Mouse (Mus musculus): ENCODE measurements around the gene Smg5. TPM values are rescaled to one million over a fixed set of nuclear protein-coding genes. Genes with fewer than 3 reads are reported as not detected.
A peak's percentile ranks its signal among the peaks of the same experiment; 100 is the strongest.
"Not testable (repeated sequence)": the region's sequence is repeated elsewhere in the genome, so short reads cannot be mapped to it uniquely, and the experiment has no call there.

The Smg5 gene
- polyA plus RNA-seq, 1 experiment from 2014 or later: 48.6 TPM

DNA sequence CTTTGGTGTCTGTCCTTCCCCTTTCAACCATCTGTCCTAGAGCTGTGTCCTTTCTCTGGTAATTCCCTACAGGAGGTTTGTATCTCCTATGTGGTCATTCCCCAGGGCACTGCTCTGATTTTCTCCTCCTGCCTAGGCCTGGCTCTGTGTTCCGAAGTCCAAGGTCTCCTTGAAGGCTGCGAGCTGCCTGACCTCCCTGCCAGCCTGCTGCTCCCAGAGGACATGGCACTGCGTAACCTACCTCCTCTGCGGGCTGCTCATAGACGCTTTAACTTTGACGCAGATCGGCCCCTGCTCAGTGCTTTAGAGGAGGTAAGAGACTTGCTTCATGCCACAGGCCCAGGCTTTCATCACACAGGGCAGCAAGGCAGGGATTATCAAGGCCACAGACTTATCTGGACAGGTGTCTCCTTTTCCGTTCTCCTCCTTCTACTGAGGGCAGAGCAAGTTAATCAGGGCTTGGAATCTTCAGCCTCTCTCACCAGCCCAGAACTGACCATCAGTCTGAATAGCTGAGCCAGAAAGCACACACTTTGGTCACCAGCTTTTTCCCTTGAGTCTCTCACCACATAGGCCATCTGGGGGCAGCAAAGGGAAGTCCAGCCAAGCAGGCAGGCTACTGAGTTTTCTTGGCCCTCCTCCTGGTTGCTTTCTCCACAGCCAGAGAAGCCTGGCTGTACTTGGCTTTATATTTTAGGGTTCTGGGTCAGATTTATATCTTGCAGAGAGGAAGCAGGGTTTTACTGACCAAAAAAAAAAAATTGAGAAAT, 18.5 kb downstream of the Smg5 start:
- Histone ChIP-seq H3K27me3 (no peaks in the 10 kb centered on the region), H3K9ac (no peak overlapping the region), H3K4me2 (replicated peaks) (no peak overlapping the region), H3K9me3 (replicated peaks) (no peaks in the 10 kb centered on the region), H3K4me1 (no peaks in the 10 kb centered on the region), H3K36me3 (peaks cover 98% of the 10 kb centered on the region), H3K27ac (replicated peaks) (no peak overlapping the region), H3K4me3 (replicated peaks) (no peak overlapping the region)
- ATAC-seq (ENCODE audit: insufficient number of reproducible peaks, low FRiP score, low TSS enrichment, low read depth): no peak
- 94% methylated on average over 8 of the region's 8 CpGs for WGBS

DNA sequence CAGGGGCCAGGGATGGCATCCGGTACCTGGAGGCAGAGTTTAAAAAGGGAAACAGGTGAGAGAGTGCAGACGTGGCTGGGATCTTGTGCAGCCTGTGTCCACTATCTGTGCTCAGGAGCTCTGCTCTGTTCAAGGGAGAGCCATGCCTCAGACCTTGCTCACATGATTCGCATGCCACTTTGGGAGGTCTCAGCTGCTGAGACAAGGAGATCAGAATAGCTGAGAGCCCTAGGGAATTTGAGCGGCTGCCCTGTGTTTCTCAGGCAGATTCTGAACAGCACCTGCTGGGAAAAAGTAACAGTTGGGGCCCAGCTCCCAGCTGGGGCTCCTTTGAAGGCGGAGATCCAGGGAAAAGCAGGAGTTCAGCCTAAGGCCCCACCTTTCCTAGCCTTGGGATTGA, 23.5 kb downstream of the Smg5 start:
- Histone ChIP-seq H3K9ac (no peak overlapping the region), H3K36me3 (peaks cover 78% of the 10 kb centered on the region), H3K4me2 (replicated peaks) (no peak overlapping the region), H3K4me1 (peaks cover 7% of the 10 kb centered on the region), H3K9me3 (replicated peaks) (no peaks in the 10 kb centered on the region), H3K27me3 (no peaks in the 10 kb centered on the region), H3K27ac (replicated peaks) (no peak overlapping the region), H3K4me3 (replicated peaks) (no peak overlapping the region)
- WGBS: 59% methylated on average over 5 of the region's 5 CpGs
- ATAC-seq (ENCODE audit: insufficient number of reproducible peaks, low FRiP score, low TSS enrichment, low read depth): peak; percentile 31; the same call in 1 of the 2 replicates

DNA sequence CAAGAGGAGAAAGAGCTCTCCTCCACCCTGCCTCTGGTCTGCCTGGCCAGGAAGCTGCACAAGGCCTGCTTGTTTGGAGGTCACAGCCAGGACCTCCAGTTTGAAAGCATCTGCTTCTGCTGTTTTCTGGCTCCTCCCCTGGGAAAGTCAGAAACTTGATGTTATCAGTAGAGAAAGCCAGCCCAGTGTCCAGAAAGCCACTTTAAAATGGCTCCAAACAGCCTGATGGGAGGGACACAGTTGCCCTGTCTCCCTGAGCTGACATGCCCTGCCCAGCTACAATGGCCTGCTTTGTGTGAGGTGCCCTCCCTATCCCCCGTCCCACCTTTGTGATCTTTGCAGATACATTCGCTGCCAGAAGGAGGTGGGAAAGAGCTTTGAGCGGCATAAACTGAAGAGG, 23.9 kb downstream of the Smg5 start:
- Histone ChIP-seq H3K27me3 (peaks cover 3% of the 10 kb centered on the region; the same call in 1 of the 2 replicates), H3K4me1 (peaks cover 11% of the 10 kb centered on the region), H3K36me3 (peaks cover 74% of the 10 kb centered on the region), H3K4me3 (replicated peaks) (no peak overlapping the region), H3K9ac (no peak overlapping the region), H3K9me3 (replicated peaks) (no peaks in the 10 kb centered on the region), H3K4me2 (replicated peaks) (no peak overlapping the region), H3K27ac (replicated peaks) (no peak overlapping the region)
- ATAC-seq (ENCODE audit: insufficient number of reproducible peaks, low FRiP score, low TSS enrichment, low read depth): no peak
- WGBS: 33% methylated on average over 3 of the region's 3 CpGs

DNA sequence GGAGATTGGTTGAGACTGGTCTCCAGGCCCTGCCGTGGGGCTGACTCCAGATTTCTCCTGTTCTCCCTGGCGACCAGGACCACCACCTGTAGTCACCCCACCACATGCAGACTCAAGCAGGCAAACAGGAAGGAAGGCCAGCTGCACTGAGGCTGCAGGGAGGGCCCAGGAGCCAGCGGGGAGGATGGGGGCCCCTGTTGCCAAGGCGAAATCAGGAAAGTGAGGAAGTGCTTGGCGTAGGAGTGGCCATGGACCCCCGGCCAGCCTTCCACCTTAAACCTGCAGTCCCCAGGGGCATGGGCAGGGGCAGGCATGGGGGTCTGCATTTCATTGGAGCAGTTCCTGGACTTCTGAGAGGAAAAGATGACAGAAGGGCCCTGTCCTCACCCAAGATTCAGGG, 25.0 kb downstream of the Smg5 start:
- H3K4me2 ChIP-seq (replicated peaks): no peak overlapping the region
- H3K27me3 ChIP-seq: peaks cover 14% of the 10 kb centered on the region
- H3K4me1 ChIP-seq: peaks cover 11% of the 10 kb centered on the region
- no peak overlapping the region for H3K9ac ChIP-seq
- peaks cover 63% of the 10 kb centered on the region for H3K36me3 ChIP-seq
- no peak overlapping the region for H3K4me3 ChIP-seq (replicated peaks)
- ATAC-seq (ENCODE audit: insufficient number of reproducible peaks, low FRiP score, low TSS enrichment, low read depth): no peak
- WGBS: 59% methylated on average over 6 of the region's 6 CpGs
- H3K9me3 ChIP-seq (replicated peaks): no peaks in the 10 kb centered on the region
- no peak overlapping the region for H3K27ac ChIP-seq (replicated peaks)

DNA sequence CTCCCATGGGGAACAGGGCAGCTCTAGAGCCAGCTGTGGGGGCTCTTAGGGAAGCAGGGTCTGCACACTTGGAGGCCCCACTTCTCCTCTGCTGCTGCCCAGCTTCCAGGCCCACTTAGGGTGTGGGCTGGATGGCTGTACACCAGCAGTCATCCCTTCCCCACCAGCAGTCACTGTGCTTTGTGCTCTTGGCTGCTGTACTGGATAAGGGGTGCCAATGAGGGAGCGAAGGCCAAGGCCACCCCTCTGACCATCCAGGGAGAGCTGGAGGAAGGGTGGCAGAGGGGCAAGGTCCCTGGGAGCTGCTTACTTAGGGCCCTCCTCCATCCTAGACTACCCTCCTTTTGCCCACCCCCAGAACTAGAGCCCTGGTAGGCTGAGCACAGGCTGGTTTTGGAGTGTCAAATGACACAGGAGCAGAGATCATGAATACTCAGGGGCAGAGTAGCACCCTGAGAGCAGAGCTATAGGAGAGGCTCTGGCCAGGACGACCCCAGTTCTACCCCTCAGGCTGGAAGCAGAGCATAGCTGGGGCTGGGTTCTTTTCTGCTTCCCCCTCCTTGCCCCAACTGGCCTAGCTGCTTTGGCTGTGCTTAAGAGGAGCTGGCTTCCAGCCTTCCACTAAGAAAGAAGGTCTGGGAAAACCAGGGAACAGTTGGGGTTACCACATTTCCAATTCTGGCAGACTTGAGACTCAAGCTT, 25.7 kb downstream of the Smg5 start:
- no peak for ATAC-seq (ENCODE audit: insufficient number of reproducible peaks, low FRiP score, low TSS enrichment, low read depth)
- WGBS: 79% methylated on average over 2 of the region's 2 CpGs

DNA sequence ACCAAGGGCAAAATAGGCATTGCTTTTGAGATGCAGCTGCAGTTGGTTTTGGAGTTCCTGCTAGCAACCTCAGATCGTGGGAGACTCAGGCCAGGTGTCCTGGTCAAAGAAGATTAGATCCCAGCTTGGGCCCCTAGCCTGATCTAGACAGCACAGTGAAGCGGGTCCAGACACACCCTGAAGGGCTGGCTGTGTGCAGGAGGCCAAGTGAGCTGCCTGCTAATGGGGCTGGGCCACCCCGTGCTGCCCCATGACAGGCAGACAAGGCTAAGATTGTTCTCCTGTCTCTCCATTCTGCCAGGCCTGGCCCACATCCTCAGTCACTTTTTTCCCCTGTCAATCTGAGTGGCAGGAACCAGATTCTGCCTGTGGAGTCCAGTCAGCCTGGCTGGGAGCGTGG, 27.6 kb downstream of the Smg5 start:
- H3K27ac ChIP-seq (replicated peaks): peak overlapping the region; percentile 59
- 46% methylated on average over 4 of the region's 4 CpGs for WGBS
- H3K9ac ChIP-seq: no peak overlapping the region
- no peak for ATAC-seq (ENCODE audit: insufficient number of reproducible peaks, low FRiP score, low TSS enrichment, low read depth)
- no peak overlapping the region for H3K4me3 ChIP-seq (replicated peaks)
- H3K9me3 ChIP-seq (replicated peaks): no peaks in the 10 kb centered on the region
- peaks cover 11% of the 10 kb centered on the region for H3K4me1 ChIP-seq
- no peak overlapping the region for H3K4me2 ChIP-seq (replicated peaks)
- H3K36me3 ChIP-seq: peaks cover 38% of the 10 kb centered on the region
- H3K27me3 ChIP-seq: peaks cover 16% of the 10 kb centered on the region

More for the DNA sequence above, 25.7 kb downstream of the Smg5 start:
- peaks cover 16% of the 10 kb centered on the region for H3K27me3 ChIP-seq
- no peaks in the 10 kb centered on the region for H3K9me3 ChIP-seq (replicated peaks)
- peaks cover 11% of the 10 kb centered on the region for H3K4me1 ChIP-seq
- no peak overlapping the region for H3K9ac ChIP-seq
- H3K36me3 ChIP-seq: peaks cover 56% of the 10 kb centered on the region
- H3K27ac ChIP-seq (replicated peaks): no peak overlapping the region
- no peak overlapping the region for H3K4me3 ChIP-seq (replicated peaks)
- H3K4me2 ChIP-seq (replicated peaks): no peak overlapping the region

DNA sequence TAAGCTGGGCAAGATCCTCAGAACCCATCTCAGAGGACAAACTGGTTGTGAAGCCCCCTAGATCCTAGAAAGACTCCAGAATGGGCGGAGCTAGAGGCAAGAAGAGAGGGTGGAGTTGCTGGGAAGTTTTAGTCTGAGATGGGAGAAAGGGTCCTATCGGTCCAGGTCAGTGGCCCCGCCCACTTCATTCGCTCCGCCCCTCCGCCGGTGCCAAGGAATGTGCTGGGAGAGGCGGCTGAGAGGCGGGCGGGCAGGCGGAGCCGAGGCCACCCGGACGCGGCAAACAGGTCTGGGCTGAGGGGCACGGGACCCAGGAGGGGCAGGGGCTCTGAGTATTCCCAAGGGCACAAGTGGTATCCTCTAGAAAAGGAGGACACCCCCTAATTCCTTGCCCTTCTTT, 28.3 kb downstream of the Smg5 start, which contains the start of gene Paqr6:
Gene Paqr6, plus strand, starts transcription at position 248 of the 400 bp plus-strand sequence.
- Histone ChIP-seq H3K4me1 (peaks cover 11% of the 10 kb centered on the region), H3K27me3 (peaks cover 16% of the 10 kb centered on the region), H3K4me3 (replicated peaks) (peak within 1 kb of the TSS; percentile 22), H3K36me3 (peaks cover 32% of the 10 kb centered on the region), H3K4me2 (replicated peaks) (peak within 1 kb of the TSS; percentile 19), H3K9me3 (replicated peaks) (no peaks in the 10 kb centered on the region), H3K9ac (no peak within 1 kb of the TSS), H3K27ac (replicated peaks) (peak within 1 kb of the TSS; percentile 59)
- WGBS: under 1% methylated on average over 16 of the region's 16 CpGs
- no peak for ATAC-seq (ENCODE audit: insufficient number of reproducible peaks, low FRiP score, low TSS enrichment, low read depth)

DNA sequence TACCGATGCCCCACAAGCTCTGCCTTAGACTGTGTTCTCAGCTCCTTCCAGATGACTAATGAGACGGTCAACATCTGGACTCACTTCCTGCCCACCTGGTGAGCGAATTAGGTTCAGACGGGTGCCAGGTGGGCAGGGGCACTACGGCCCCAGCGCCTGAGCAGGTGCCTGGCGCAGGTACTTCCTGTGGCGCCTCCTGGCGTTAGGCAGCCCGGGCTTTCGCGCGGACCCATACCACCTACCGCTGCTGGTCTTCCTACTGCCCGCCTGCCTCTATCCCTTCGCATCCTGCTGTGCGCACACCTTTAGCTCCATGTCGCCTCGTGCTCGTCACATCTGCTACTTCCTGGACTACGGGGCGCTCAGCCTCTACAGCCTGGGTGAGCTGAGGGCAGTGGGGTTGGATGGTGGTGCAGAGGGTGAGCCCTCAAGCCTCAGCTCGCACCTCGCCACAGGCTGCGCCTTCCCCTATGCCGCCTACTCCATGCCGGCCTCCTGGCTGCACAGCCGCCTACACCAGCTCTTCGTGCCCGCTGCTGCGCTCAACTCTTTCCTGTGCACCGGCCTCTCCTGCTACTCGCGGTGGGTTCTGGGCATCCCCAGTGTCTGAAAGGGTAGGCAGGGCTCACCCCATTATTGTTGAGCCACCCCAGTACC, 29.8 kb downstream of the Smg5 start:
- no peak overlapping the region for H3K27ac ChIP-seq (replicated peaks)
- no peak for ATAC-seq (ENCODE audit: insufficient number of reproducible peaks, low FRiP score, low TSS enrichment, low read depth)
- no peak overlapping the region for H3K4me2 ChIP-seq (replicated peaks)
- H3K4me3 ChIP-seq (replicated peaks): no peak overlapping the region
- H3K9me3 ChIP-seq (replicated peaks): no peaks in the 10 kb centered on the region
- peaks cover 11% of the 10 kb centered on the region for H3K4me1 ChIP-seq
- H3K9ac ChIP-seq: no peak overlapping the region
- WGBS: 42% methylated on average over 34 of the region's 34 CpGs
- peaks cover 17% of the 10 kb centered on the region for H3K36me3 ChIP-seq
- peaks cover 16% of the 10 kb centered on the region for H3K27me3 ChIP-seq

DNA sequence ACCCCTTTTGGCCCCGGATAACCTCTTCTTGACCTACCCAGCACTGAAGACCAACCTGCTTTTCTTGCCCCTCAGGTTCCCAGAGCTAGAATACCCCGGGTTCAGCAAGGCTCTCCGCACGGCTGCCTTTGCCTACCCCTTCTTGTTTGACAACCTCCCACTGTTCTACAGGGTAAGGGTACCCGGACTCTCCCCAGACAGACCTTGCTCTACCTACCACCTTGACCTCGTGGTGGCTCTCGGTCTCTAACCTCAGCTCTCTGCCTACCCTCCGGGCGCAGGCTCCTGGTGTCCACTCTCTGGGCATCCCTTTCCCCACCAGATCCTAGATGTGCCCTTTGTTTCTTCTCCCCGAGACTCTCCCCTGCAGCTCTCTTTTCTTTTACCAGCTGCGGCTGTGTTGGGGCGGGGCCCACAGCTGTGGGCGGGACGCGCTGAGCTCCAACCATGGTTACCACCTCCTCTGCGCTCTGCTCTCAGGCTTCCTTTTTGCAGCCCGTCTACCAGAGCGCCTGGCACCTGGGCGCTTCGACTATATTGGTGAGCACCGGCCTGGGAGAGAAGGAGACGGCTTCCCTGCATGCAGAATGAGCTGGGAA, 30.9 kb downstream of the Smg5 start:
- not testable (repeated sequence) for H3K9me3 ChIP-seq (replicated peaks); H3K36me3 ChIP-seq; H3K27ac ChIP-seq (replicated peaks); H3K9ac ChIP-seq
- peak; percentile 80 for ATAC-seq (ENCODE audit: insufficient number of reproducible peaks, low FRiP score, low TSS enrichment, low read depth)
- WGBS: 4% methylated on average over 21 of the region's 22 CpGs
- peaks cover 16% of the 10 kb centered on the region for H3K27me3 ChIP-seq
- peaks cover 11% of the 10 kb centered on the region for H3K4me1 ChIP-seq
- peak overlapping the region; percentile 47 for H3K4me2 ChIP-seq (replicated peaks)
- peak overlapping the region; percentile 27 for H3K4me3 ChIP-seq (replicated peaks)

DNA sequence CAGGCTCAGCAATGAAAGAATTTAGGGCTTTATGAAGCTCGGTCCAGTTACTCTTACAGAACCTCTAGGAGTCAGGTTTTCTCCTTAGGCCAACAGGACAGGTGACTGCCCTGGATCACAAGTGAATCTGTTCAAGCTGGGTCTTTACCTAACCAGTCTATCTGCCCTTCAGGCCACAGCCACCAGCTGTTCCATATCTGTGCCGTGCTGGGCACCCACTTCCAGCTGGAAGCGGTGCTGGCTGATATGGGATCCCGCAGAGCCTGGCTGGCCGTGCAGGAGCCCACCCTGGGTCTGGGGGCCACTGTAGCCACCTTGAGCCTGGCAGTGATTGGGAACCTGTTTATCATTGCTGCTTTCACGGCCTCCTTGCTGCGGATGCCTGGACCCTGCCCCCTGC, 31.5 kb downstream of the Smg5 start:
- H3K9me3 ChIP-seq (replicated peaks); H3K4me3 ChIP-seq (replicated peaks); H3K36me3 ChIP-seq; H3K27ac ChIP-seq (replicated peaks); ATAC-seq (ENCODE audit: insufficient number of reproducible peaks, low FRiP score, low TSS enrichment, low read depth); H3K9ac ChIP-seq: not testable (repeated sequence)
- peaks cover 16% of the 10 kb centered on the region for H3K27me3 ChIP-seq
- 48% methylated on average over 3 of the region's 7 CpGs for WGBS
- peak overlapping the region; percentile 47; the same call in 1 of the 2 replicates for H3K4me2 ChIP-seq (replicated peaks)
- peaks cover 11% of the 10 kb centered on the region for H3K4me1 ChIP-seq

DNA sequence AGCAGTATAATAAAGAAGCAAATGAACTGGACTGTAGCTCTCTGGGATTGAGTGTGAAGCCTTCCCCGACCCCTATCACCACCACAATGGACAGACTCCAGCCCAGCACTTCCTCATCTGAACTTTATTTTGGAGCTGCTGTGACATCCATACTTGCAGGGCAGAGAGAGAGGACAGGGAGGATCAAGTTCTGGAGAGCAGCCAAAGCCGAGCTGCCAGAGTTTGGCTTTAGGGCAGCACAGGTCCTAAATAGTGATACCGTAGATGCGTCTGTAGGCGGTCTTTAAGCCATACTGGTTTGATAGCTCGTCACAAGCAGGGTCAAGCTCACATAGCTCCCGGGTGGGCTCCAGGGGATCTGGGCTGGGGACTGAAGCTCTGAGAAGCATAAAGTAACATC, 32.5 kb downstream of the Smg5 start:
- not testable (repeated sequence) for H3K27ac ChIP-seq (replicated peaks); H3K36me3 ChIP-seq; H3K9ac ChIP-seq; ATAC-seq (ENCODE audit: insufficient number of reproducible peaks, low FRiP score, low TSS enrichment, low read depth); H3K9me3 ChIP-seq (replicated peaks); H3K4me2 ChIP-seq (replicated peaks); H3K4me3 ChIP-seq (replicated peaks)
- Histone ChIP-seq H3K27me3 (peaks cover 16% of the 10 kb centered on the region), H3K4me1 (peaks cover 11% of the 10 kb centered on the region)
- 69% methylated on average over 7 of the region's 7 CpGs for WGBS
